Mouse (Mus musculus): ENCODE results near the gene Smad1.

Smad1 gene

DNA sequence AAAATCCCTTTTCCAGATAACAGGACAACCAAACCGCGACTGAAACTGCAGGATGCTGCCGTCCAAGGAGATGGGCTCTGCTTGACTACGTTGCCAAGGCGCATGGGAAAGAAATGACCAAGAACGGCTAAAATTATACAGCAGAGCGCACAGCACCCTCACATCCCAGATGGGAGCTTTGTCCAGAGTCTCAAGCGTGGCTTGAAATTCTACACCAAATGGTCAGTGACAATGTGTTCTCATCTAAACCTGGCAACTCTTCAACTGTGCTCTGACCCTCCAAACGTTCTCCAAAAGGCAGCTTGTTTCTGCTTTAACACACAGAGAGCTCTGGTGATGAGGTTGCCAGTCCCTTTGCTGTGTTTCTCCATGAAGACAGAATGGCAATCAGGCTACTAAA, 39.0 kb downstream of the Smad1 start:
- DNase-seq (ENCODE audit: low spot score in 2 of 2): no peak

DNA sequence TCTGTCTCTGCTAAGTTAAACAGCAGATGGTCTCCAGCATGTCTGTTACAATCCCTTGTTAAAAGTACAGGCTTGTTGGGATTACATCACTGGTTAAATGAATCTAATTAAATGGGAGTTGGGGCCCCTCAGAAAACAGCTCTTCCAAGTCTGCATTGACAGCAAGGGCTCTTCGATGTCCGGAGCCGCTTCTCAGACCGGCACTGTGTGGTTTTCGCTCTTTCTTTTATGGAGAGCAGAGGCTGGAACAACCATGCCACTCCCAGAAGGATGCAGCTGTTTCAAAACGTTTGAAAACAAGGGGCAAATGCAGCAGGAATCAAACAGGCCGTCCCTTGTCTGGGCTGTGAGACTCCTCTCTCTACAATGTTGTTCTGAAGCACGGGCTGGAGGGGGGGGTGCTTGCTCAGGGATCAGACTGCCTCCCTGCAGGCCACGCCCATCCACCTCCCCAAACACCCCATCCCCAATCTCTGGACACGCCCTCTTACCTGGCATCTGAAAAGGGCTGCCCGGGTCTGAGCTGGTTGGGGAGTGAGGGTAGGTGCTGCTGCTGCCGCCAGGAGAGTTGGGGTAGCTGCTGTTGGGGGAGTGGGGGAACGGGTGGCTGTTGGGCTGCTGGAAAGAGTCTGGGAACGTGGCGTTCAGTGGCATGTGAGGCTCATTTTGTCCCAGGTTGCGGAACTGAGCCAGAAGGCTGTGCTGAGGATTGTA, 43.4 kb downstream of the Smad1 start:
- DNase-seq (ENCODE audit: low spot score in 2 of 2): no peak

DNA sequence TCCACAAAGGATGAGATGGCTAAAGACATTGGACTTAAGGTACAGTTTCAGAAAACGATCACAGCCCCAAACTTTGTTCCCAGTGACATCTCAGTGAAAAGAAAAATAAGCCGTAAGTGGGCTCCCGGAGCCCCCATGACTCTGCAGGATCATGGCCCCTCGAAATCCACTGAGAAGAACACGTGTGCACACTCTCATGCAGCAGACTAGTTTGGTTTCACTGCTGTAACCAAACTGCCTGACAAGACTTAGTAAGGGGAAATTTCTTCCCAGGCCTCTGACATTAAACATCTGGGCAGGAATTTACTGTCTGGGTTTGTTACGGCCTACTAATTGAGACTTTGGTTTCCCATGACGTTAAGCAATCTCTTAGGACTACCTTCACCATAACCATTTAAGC, 45.3 kb downstream of the Smad1 start:
- no peak for DNase-seq (ENCODE audit: low spot score in 2 of 2)

- DNase-seq (ENCODE audit: low spot score in 2 of 2): no peak
Measured at GRCm38 (mm10) chr8:79351916-79352315, 47.4 kb downstream of the Smad1 start.

- DNase-seq (ENCODE audit: low spot score in 2 of 2): no peak
Measured at GRCm38 (mm10) chr8:79350805-79351204, 48.5 kb downstream of the Smad1 start.

DNA sequence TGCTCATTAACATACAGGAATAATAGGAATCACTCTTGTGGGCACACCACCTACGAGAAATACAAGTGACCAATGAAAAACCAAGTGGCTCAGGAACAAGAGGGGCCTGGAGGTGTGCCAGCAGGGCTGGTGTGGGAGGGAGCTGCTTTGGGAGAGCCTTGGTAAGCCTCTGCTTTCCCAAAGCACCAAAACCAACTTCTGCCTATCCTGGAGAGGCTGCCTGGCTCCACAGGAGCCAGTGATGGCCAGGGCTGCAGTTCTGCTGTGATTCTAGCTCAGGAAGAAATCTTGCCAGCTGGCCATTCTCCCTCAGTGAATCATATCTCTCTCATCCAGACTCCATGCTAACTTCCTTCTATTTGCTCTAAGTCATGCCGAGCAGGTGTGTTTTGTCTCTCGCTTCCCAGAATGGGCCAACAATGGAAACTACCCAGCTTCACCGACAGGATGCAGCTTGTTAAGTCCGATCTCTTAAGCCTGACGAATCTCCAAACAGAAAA, 49.2 kb downstream of the Smad1 start:
- DNase-seq (ENCODE audit: low spot score in 2 of 2): peak; percentile 62 to 77

DNA sequence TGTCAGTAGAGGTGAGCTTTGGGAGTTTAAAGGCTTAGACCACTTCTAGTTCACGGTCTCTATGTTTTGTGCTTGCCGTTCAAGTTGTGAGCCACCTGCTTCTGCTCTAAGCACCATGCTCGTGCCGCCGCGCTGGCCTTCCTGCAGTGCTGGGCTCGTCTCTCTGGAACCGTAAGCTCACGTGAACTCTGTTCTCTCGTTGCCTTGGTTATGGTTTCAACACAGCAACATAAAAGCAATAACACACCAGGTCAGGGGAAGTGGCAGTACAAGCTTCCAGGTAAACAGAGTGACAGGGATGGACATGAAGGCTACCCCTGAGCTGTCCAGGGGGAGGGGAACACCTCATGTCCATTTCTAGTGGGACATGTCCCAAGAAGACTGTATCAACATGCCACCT, 52.9 kb downstream of the Smad1 start:
- DNase-seq (ENCODE audit: low spot score in 2 of 2): no peak

GRCm38 (mm10) chr8:79345856-79346255, 53.5 kb downstream of the Smad1 start:
- DNase-seq (ENCODE audit: low spot score in 2 of 2): no peak

DNA sequence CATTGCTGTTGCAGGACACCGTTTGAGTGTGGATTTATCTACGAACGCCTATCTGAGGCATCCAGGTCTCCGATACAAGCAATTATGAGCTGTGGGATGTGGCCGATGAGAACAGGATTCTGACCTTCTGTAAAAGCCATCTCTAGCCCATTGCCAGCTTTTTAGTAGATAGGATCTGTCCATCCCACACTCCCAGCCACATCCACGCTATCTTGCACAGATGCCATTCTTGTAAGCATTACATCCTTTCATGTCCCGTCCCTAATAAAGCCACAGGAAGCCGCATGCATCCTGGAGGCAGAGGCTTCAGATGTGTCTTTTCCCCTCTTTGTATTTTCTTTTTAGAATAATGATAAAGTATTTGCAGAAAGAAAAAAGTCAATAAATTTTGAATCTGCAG, 58.1 kb downstream of the Smad1 start:
- no peak for DNase-seq (ENCODE audit: low spot score in 2 of 2)

DNA sequence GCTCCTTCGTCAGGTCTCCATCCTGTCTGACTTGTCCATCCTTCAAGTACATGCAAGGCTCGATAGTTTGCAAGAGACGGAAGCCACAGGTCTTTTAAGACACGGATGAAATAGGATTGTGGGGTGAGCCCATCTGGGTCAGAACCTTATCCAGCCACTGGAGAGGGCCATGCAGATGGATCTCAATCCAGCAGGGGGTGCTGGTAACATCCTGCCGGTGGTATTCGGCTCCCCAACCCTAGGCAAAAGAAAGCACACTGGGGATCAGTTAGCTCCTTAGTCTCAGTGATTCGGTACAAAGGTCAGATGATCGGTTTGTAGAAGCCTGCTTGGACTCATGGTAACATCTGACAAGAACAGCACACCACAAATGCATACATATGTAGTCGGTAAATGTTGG, 59.8 kb downstream of the Smad1 start:
- peak in 1 of 2 experiments; percentile 30 for DNase-seq (ENCODE audit: low spot score in 2 of 2)

GRCm38 (mm10) chr8:79338619-79339018, 60.7 kb downstream of the Smad1 start:
- no peak for DNase-seq (ENCODE audit: low spot score in 2 of 2)

- no peak for DNase-seq (ENCODE audit: low spot score in 2 of 2)
Measured at GRCm38 (mm10) chr8:79332109-79332900, 67.0 kb downstream of the Smad1 start.

DNA sequence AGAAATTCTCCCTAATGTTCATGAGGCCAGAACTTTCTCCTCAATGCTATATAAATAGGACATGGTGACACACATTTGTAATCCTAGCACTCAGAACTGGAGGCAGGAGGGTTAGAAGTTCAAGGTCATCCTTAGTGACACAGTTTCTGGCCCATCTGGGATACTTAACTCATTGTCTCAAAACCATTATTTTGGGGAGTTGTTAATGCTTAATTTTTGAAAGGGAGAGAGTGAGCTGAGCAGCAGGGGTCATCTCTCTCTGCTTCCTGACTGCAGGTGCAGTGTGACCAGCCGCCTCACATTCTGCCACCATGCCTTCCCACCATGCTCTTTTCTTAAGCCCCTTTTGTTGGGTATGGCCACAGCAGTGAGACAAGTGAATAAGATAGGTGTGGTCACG, 67.7 kb downstream of the Smad1 start:
- DNase-seq (ENCODE audit: low spot score in 2 of 2): no peak

DNA sequence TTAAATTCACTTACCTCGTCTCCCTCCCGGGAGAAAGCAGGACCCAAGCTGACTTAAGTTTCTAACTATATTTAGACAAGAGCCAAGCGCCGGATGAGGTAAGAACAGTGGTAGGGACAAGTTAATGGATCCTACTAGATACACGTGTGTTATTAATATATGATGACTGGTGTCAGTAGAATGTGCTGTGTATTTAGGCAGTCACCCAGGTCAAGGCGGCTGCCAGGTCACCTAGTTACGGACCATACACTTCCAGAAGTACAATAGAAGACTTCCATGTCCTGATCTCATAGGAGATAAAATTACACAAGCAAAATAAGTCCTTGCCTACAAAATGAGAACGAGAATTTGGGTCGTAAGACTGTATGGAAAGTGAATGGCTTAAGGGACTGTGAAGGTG, 68.3 kb downstream of the Smad1 start:
- no peak for DNase-seq (ENCODE audit: low spot score in 2 of 2)

- no peak for DNase-seq (ENCODE audit: low spot score in 2 of 2)
Measured at GRCm38 (mm10) chr8:79329735-79330134, 69.6 kb downstream of the Smad1 start.

GRCm38 (mm10) chr8:79329182-79329581, 70.1 kb downstream of the Smad1 start:
- DNase-seq (ENCODE audit: low spot score in 2 of 2): no peak

DNA sequence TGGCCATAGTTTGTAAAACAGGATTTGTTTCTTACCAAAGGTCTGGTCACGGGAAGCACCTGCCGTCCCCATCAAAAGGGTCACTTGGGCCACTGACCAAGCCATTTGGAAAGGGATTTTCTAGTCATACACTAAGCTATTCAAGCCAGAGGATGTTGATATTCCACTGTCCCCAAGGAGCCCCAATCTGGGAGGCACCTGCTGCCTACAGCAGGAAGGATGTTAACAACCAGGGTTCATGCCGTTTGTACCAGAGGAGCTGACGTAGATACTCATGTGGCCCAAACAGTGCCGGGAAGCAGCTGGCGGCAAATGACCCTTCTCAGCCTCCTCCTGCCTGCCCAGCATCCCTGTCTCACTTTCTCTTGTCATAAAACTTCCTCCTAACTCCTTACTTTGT, 73.8 kb downstream of the Smad1 start:
- DNase-seq (ENCODE audit: low spot score in 2 of 2): no peak

DNA sequence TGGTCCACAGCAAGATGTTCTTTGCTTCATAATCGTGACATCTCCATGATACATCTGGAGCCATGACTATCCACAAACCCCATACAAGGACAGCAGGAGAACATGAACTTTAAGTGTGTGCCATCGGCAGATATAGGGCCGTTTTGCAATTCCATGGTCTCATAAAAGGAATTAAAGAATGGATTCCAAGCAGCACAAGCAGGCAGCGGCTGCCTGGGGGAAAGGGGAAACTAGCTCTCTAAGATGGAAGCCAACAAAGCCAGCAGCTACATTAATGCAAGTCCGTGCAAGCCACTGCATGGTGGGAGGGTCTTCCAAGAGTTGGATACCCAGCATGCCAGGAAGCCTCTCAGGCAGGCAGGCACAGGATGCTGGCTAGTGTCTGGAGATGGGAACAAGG, 74.4 kb downstream of the Smad1 start:
- DNase-seq (ENCODE audit: low spot score in 2 of 2): no peak

- DNase-seq (ENCODE audit: low spot score in 2 of 2): no peak
Measured at GRCm38 (mm10) chr8:79324036-79324435, 75.3 kb downstream of the Smad1 start.

- no peak for DNase-seq (ENCODE audit: low spot score in 2 of 2)
Measured at GRCm38 (mm10) chr8:79323121-79323520, 76.2 kb downstream of the Smad1 start.

- DNase-seq (ENCODE audit: low spot score in 2 of 2): no peak
Measured at GRCm38 (mm10) chr8:79310801-79311200, 88.5 kb downstream of the Smad1 start.

DNA sequence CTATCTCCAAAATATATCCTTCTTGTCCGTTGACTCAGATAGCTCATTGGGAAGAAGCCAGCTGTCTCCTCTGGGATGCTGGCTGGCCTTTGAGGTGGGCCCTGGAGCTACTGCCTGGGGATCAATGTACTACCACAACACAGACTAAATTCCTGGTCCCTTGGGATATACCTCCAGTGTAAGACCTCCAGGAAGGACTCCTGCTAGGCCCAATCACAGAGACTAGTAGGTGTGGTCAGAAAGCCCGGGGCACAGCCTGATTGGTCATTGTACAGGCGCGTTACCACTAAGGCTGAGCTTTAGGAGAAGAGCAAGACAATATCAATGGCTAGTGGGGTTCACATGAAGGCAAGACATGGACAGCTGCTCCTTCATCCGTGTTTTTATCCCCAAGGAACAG, 93.4 kb downstream of the Smad1 start:
- no peak for DNase-seq (ENCODE audit: low spot score in 2 of 2)

DNA sequence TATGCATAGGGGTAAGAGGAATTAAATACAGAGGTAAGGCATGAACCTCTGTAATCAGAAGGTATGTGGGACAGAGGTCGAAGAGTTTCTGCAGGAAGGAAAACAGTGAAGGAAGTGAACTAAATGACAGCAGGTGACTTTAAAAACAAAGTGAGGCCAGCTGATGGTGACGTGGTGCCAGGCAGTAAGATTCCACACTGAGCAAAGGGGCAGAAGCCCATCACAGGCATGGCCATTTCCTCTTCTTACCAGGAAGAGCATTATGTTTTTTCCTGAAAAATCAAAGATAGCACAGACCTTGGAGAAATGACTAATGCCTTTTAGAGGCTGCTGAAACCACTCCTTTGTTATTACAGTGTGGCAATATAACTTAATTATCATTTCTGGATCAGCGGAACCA, 97.8 kb downstream of the Smad1 start:
- no peak for DNase-seq (ENCODE audit: low spot score in 2 of 2)
